Mouse (Mus musculus) hindbrain, embryonic 11.5 days (tissue): ENCODE data around the gene Kansl1. TPM values are rescaled to one million over a fixed set of nuclear protein-coding genes. Genes with fewer than 3 reads are reported as not detected.
"Not testable (repeated sequence)": the region's sequence is repeated elsewhere in the genome, so short reads cannot be mapped to it uniquely, and the experiment has no call there.

Source experiments
- ATAC-seq: fragments of 200-750 bp; cut with Nextera tagmentation; 2 replicates; pipeline ENCODE4 v1.8.0; 2017; ENCODE audit warnings: mild to moderate bottlenecking, moderate TSS enrichment, moderate library complexity; ENCODE audit not compliant: low FRiP score
- DNase-seq: peaks from one replicate; pipeline ENCODE4 v3.0.0-alpha.2; 2015; ENCODE audit warnings: low spot score
- H3K27ac ChIP-seq: fragments of 300-500 bp; sonication (generic); 2 replicates; pipeline ENCODE4 v1.5.1; 2014; ENCODE audit warnings: mild to moderate bottlenecking, low read depth, low read length
- H3K27me3 ChIP-seq: fragments of 300-500 bp; sonication (generic); 2 replicates; pipeline ENCODE4 v1.6.1; 2014; ENCODE audit warnings: mild to moderate bottlenecking, low read length, moderate library complexity, mixed read lengths; ENCODE audit not compliant: control insufficient read depth, insufficient read depth
- H3K36me3 ChIP-seq: fragments of 300-500 bp; sonication (generic); 2 replicates; pipeline ENCODE4 v1.6.1; 2014; ENCODE audit warnings: mild to moderate bottlenecking, low read length, moderate library complexity, mixed read lengths; ENCODE audit not compliant: control insufficient read depth, insufficient read depth
- H3K4me1 ChIP-seq: fragments of 300-500 bp; sonication (generic); replicated peaks from 2 replicates; pipeline ENCODE4 v1.6.1; 2014; ENCODE audit warnings: low read length, mixed read lengths; ENCODE audit not compliant: control insufficient read depth, insufficient read depth
- H3K4me2 ChIP-seq: fragments of 300-500 bp; sonication (generic); replicated peaks from 2 replicates; pipeline ENCODE4 v1.6.1; 2014; ENCODE audit warnings: mild to moderate bottlenecking, low read depth, low read length
- H3K4me3 ChIP-seq: fragments of 300-500 bp; sonication (generic); 2 replicates; pipeline ENCODE4 v1.5.1; 2014; ENCODE audit warnings: low read depth, low read length
- H3K9ac ChIP-seq: fragments of 300-500 bp; sonication (generic); 2 replicates; pipeline ENCODE4 v1.6.1; 2014; ENCODE audit warnings: low read depth, low read length
- H3K9me3 ChIP-seq: fragments of 300-500 bp; sonication (generic); 2 replicates; pipeline ENCODE4 v1.6.1; 2016; ENCODE audit warnings: low read length; ENCODE audit not compliant: control insufficient read depth
- WGBS: fragments of 180-500 bp; shearing (Covaris S2); extraction: QIAGEN DNeasy Blood & Tissue Kit; methylation state at CpG from one replicate; pipeline ENCODE4 v1.1.7; 2014; 5-methylcytosine and 5-hydroxymethylcytosine counted together
- polyA plus RNA-seq: library from polyadenylated mRNA; unstranded; fragments of >200 nt; fragmentation: Nextera tagmentation; extraction: Ambion mirVana; gene quantifications from 2 replicates; pipeline ENCODE4 v1.2.1, GENCODE M21; 2014

Kansl1 gene
- polyA plus RNA-seq, 1 experiment from 2014 or later: 29.8 TPM

GRCm38 (mm10) chr11:104461551-104461950 is 7.1 kb downstream of the Kansl1 start:
- Histone ChIP-seq H3K27me3 (no peaks in the 10 kb centered on the region), H3K4me3 (no peak overlapping the region), H3K4me1 (no peaks in the 10 kb centered on the region), H3K9me3 (no peaks in the 10 kb centered on the region), H3K36me3 (no peaks in the 10 kb centered on the region), H3K27ac (no peak overlapping the region), H3K4me2 (no peak overlapping the region), H3K9ac (no peak overlapping the region)
- DNase-seq (peak; percentile 86), ATAC-seq (no peak)

GRCm38 (mm10) chr11:104459671-104460070 is 9.0 kb downstream of the Kansl1 start:
- ATAC-seq: no peak
- 92% methylated on average over 2 of the region's 2 CpGs for WGBS
- DNase-seq: no peak
- Histone ChIP-seq H3K27ac (no peak overlapping the region), H3K9me3 (no peaks in the 10 kb centered on the region), H3K27me3 (no peaks in the 10 kb centered on the region), H3K4me1 (no peaks in the 10 kb centered on the region), H3K36me3 (no peaks in the 10 kb centered on the region), H3K4me2 (no peak overlapping the region), H3K9ac (no peak overlapping the region), H3K4me3 (no peak overlapping the region)

GRCm38 (mm10) chr11:104458507-104458906 is 10.2 kb downstream of the Kansl1 start:
- WGBS: 73% methylated on average over 2 of the region's 2 CpGs
- DNase-seq (no peak), ATAC-seq (no peak)
- Histone ChIP-seq H3K4me1 (no peaks in the 10 kb centered on the region), H3K27ac (no peak overlapping the region), H3K36me3 (no peaks in the 10 kb centered on the region), H3K9ac (no peak overlapping the region), H3K27me3 (no peaks in the 10 kb centered on the region), H3K9me3 (no peaks in the 10 kb centered on the region), H3K4me2 (no peak overlapping the region), H3K4me3 (no peak overlapping the region)

GRCm38 (mm10) chr11:104452709-104453108 is 16.0 kb downstream of the Kansl1 start:
- Histone ChIP-seq H3K27ac (no peak overlapping the region), H3K36me3 (no peaks in the 10 kb centered on the region), H3K4me1 (no peaks in the 10 kb centered on the region), H3K9ac (no peak overlapping the region), H3K4me2 (no peak overlapping the region), H3K4me3 (no peak overlapping the region), H3K9me3 (no peaks in the 10 kb centered on the region), H3K27me3 (no peaks in the 10 kb centered on the region)
- ATAC-seq (no peak), DNase-seq (no peak)
- WGBS: 87% methylated on average over 1 of the region's 1 CpGs

- Histone ChIP-seq H3K9me3 (no peaks in the 10 kb centered on the region), H3K27ac (no peak overlapping the region), H3K9ac (no peak overlapping the region), H3K4me3 (no peak overlapping the region), H3K27me3 (no peaks in the 10 kb centered on the region), H3K36me3 (no peaks in the 10 kb centered on the region), H3K4me1 (no peaks in the 10 kb centered on the region), H3K4me2 (no peak overlapping the region)
- no peak for ATAC-seq
- 95% methylated on average over 1 of the region's 1 CpGs for WGBS
- no peak for DNase-seq
Observed at GRCm38 (mm10) chr11:104451239-104451638, 17.4 kb downstream of the Kansl1 start.

GRCm38 (mm10) chr11:104448499-104448898 is 20.2 kb downstream of the Kansl1 start:
- not testable (repeated sequence) for H3K4me2 ChIP-seq, H3K4me3 ChIP-seq, H3K36me3 ChIP-seq, H3K4me1 ChIP-seq, H3K27me3 ChIP-seq, H3K9me3 ChIP-seq, H3K9ac ChIP-seq, H3K27ac ChIP-seq, DNase-seq, ATAC-seq
- 64% methylated on average over 2 of the region's 2 CpGs for WGBS

- Histone ChIP-seq H3K27ac (no peak overlapping the region), H3K9ac (no peak overlapping the region), H3K36me3 (no peaks in the 10 kb centered on the region), H3K4me1 (no peaks in the 10 kb centered on the region), H3K27me3 (no peaks in the 10 kb centered on the region), H3K4me3 (no peak overlapping the region), H3K4me2 (no peak overlapping the region), H3K9me3 (no peaks in the 10 kb centered on the region)
- DNase-seq (no peak), ATAC-seq (no peak)
- WGBS: 96% methylated on average over 2 of the region's 2 CpGs
Observed at GRCm38 (mm10) chr11:104445538-104445937, 23.1 kb downstream of the Kansl1 start.

- no peak overlapping the region for H3K27ac ChIP-seq
- H3K4me3 ChIP-seq: no peak overlapping the region
- no peak for ATAC-seq
- DNase-seq: no peak
- WGBS: 96% methylated on average over 1 of the region's 1 CpGs
- no peak overlapping the region for H3K4me2 ChIP-seq
- no peaks in the 10 kb centered on the region for H3K4me1 ChIP-seq
- no peak overlapping the region for H3K9ac ChIP-seq
- H3K9me3 ChIP-seq: no peaks in the 10 kb centered on the region
- no peaks in the 10 kb centered on the region for H3K27me3 ChIP-seq
- no peaks in the 10 kb centered on the region for H3K36me3 ChIP-seq
Observed at GRCm38 (mm10) chr11:104445044-104445443, 23.6 kb downstream of the Kansl1 start.

- Histone ChIP-seq H3K27me3 (no peaks in the 10 kb centered on the region), H3K4me1 (no peaks in the 10 kb centered on the region), H3K4me3 (peak overlapping the region; percentile 92), H3K36me3 (no peaks in the 10 kb centered on the region), H3K27ac (no peak overlapping the region), H3K4me2 (peak overlapping the region; percentile 60), H3K9me3 (no peaks in the 10 kb centered on the region), H3K9ac (no peak overlapping the region)
- ATAC-seq: no peak
- no peak for DNase-seq
- 49% methylated on average over 2 of the region's 2 CpGs for WGBS
Observed at GRCm38 (mm10) chr11:104443359-104443758, 25.3 kb downstream of the Kansl1 start.
